Mouse (Mus musculus): ENCODE measurements around the gene Avpi1.
A peak's percentile ranks its signal among the peaks of the same experiment; 100 is the strongest.

The Avpi1 gene

GRCm38 (mm10) chr19:42144541-42145167, 15.8 kb upstream of the Avpi1 start:
- DNase-seq (ENCODE audit: low read depth, low spot score), result peak; percentile 91

DNA sequence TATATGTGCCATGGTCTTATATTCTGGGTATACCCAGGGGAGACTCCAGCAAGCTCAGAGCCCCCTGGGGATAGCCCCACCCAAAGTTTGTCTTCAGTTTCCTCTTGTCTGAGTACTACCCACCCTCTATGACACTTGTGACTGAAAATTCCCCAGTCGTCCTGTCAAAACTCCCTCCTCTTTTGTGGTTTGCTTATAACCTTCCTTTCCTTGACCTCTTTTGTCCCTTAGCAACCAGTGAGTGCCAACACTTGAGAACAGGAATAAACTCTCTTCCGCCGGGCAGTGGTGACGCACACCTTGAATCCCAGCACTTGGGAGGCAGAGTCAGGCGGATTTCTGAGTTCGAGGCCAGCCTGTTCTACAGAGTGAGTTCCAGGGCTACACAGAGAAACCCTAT, 15.2 kb upstream of the Avpi1 start:
- DNase-seq (ENCODE audit: low read depth, low spot score), result no peak

GRCm38 (mm10) chr19:42142757-42143156, 13.9 kb upstream of the Avpi1 start:
- peak; percentile 70 for DNase-seq (ENCODE audit: low read depth, low spot score)

DNA sequence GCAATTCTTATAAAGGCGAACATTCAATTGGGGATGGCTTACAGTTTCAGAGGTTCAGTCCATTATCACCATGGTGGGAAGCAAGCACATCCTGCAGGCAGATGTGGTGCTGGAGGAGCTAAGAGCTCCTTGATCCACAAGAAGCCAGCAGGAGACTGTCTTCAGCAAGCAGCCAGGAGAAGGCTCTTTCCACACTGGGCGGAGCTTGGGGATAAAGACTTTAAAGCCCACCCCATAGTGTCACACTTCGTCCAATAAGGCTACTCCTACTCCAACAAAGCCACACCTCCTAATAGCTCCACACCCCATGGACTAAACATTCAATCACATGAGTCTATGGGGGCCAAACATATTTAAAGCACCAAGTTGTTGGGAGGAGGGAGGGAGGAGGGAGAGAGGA, 13.1 kb upstream of the Avpi1 start:
- peak; percentile 91 for DNase-seq (ENCODE audit: low read depth, low spot score)

- no peak for DNase-seq (ENCODE audit: low read depth, low spot score)
Observed at GRCm38 (mm10) chr19:42139724-42140517, 11.1 kb upstream of the Avpi1 start.

GRCm38 (mm10) chr19:42138517-42139285, 9.8 kb upstream of the Avpi1 start:
- DNase-seq (ENCODE audit: low read depth, low spot score), result no peak

DNA sequence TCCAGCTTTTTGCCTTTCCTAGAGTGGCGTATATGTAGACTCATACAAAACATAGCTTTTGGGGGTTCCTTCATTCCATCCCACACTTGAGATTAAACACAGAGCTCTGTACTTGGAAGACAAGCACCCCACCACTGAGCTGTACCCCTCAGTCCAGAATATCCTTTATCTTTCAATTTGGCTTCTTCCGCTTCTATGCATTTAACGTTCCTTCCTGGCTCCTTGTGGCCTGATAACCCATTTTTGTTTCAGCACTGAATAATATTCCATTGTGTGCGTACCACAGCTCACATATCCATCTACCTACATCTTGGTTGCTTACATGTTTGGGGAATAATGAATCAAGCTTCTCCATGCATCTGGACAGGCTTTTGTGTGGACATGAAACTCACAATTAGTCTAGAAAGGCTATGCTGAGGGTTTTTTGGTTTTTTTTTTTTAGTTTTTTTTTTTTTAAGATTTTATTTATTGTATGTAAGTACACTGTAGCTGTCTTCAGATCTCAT, 8.4 kb upstream of the Avpi1 start:
- no peak for DNase-seq (ENCODE audit: low read depth, low spot score)

DNA sequence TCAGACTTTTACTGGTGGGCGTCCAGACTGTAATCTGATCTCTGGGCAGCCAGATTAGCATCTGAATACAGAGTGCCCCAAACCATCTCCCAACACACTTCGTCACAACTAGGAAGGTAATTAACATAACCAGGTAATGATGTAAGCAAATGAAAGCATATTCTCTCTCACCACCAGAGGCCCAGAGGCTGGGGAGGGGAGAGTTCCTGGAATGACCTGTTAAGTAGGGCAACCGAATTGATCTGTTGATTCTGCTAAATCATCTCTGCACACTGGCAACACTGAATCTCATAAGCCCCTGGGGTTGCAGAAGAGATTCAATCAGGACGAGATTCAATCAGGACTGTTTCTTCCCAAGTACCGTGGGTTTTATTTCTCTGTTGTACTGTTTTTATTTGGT, 7.3 kb upstream of the Avpi1 start:
- DNase-seq (ENCODE audit: low read depth, low spot score), result peak; percentile 93

DNA sequence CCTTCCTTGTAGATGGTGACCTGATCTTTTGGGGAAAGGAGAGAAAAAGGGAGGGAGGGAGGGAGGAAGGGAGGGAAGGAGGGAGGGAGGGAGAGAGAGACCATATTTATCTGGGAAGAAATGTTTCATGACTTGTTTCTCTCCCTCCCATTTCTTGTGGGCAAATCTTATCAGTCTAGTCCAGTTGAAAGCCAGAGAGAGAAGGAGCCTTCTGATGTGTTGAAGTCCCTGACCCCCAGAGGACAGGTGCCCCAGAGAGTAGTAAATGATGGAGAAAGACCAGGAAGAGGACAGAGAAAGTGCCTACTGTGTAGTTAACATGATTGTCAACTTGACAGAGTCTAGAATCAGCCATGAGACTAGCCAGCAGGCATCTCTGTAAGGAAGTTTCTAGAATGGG, 6.2 kb upstream of the Avpi1 start:
- no peak for DNase-seq (ENCODE audit: low read depth, low spot score)

- no peak for DNase-seq (ENCODE audit: low read depth, low spot score)
Observed at GRCm38 (mm10) chr19:42131101-42131500, 2.2 kb upstream of the Avpi1 start.

GRCm38 (mm10) chr19:42130294-42130606, 1.4 kb upstream of the Avpi1 start:
- no peak for DNase-seq (ENCODE audit: low read depth, low spot score)

DNA sequence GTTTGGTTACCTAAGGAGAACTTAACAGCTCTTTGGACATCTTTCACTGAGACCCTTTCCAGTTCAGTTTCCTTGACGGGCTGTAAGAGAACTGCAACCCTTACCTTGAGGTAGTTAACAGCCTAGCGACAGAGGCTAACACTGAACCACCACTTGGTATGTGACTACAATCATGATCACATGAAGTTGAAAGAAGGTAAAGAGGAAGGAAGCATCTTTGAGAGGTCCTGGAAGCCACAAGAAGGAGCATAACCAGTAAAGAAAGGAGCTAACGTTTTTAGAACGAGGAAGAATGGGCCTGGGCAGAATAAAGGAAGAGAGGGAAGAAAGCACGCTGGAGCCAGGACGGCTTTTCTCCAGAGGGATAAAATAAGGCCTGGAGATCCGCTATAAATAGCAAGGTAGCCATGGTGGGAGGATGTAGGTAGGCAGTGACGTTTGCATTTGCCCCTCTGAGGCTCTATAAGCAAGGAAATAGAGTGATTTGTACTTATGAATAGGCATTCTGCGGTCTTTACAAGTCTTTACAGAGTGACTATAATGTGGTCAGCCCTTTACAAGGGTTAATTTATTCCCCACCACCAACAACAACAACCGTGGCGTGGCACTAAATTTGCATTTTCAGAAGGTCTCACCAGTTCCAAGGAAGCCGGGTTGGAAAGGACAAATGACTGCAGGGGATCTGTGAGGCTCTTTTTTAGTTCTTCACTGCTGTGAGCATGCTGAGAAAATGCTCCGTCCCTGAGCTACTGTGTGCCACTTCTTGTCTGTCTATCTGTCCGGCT, 842 bp upstream of the Avpi1 start:
- no peak for DNase-seq (ENCODE audit: low read depth, low spot score)

- no peak for DNase-seq (ENCODE audit: low read depth, low spot score)
Observed at GRCm38 (mm10) chr19:42128052-42128740, 663 bp downstream of the Avpi1 start.

DNA sequence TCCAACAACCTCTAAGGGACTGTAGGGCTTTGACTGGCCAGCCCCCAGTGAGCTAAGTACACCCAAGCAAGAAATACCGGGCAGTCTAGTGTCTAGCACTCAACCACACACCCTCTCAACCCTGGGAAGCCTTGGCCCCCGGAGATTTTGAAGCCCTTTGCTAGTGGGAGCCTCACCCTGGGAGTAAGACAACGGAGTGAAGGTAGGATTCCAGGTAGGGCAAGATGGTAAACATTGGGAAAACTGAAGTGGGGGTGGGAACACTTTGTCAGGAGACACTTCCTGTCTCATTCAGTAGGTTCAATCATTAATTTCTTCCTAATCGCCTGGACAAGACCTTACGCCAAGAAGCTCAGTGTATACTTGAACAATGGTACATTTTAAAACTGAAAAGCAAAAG, 1.8 kb downstream of the Avpi1 start:
- DNase-seq (ENCODE audit: low read depth, low spot score), result no peak

DNA sequence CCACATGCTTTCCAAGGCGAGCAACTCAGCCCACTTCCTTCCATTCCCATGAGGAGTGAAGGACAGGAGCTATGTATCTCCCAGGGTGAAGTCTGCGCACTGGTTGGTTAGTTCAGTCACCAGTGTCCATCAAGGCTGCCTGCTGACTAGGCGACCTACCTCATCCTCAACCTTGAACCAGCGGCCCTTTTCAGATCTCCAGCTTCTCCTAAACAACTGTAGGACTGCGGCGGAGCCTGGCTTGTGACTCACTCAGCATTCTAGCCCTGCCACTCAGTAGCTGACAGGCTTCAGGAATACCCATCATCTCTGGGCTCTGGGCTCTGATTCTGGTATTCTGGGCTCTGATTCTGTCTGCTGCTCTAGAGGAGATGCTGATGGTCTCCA, 2.6 kb downstream of the Avpi1 start:
- DNase-seq (ENCODE audit: low read depth, low spot score), result no peak

GRCm38 (mm10) chr19:42125501-42126218, 3.2 kb downstream of the Avpi1 start:
- no peak for DNase-seq (ENCODE audit: low read depth, low spot score)

GRCm38 (mm10) chr19:42124684-42125083, 4.2 kb downstream of the Avpi1 start:
- no peak for DNase-seq (ENCODE audit: low read depth, low spot score)

DNA sequence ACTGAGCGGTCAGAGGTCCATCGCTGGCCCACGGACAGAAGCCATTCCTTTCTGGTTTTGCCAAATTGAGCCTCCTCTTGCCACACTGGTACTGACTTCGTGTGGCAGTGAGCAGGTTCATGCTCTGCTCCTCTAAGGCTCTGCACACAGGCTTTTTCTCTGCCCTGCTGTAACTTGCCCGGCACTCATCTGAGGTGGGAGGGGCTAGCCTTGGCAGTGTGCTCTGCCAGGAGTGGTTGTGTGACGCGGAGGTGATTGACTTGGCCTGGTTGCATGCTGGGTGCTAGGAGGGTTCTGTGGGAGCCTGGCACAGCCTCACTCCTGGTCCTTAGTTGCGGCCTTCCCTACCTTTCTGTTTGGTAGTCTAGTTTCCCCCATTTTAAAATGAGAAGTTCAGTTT, 8.4 kb downstream of the Avpi1 start:
- no peak for DNase-seq (ENCODE audit: low read depth, low spot score)

DNA sequence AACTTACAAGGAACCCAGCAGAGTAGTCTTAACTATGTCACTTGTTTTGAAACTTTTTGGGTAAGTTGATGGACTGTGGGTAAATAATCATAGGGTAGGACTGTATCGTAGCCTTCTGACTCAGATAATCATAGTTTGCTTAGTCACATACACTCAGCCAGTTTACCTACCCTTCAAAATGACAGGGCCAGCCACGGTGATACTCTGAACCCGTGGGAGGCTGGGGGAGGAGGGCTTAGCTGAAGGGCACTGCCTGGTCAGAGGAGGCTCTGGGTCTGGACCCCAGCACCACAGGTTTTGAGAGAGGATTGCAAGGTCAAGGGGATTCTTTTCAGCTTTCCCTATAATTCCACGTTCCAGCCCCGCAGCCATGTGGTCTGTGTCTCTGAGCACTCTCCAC, 10.3 kb downstream of the Avpi1 start:
- no peak for DNase-seq (ENCODE audit: low read depth, low spot score)

DNA sequence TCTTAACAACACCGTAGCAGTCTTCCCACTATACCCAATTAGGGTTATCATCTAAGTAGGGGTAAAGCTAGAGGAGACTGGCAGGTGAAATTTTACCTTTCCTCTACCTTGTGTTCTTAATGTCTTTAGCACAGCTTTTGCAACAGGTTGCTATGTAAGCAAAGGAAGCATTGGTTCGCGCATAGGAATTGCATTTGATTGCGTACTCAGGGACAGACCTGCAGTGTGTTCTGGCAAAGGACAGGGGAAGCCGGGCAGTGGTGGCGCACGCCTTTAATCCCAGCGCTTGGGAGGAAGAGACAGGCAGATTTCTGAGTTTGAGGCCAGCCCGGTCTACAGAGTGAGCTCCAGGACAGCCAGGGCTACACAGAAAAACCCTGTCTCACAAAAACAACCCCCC, 10.7 kb downstream of the Avpi1 start:
- DNase-seq (ENCODE audit: low read depth, low spot score), result no peak

All from ZHBTc4 (cell line).